Mouse (Mus musculus): ENCODE data around the gene Pold2.

Pold2 gene

GRCm38 (mm10) chr11:5877921-5878526, at the start of gene Pold2:
Pold2 (minus strand) TSS chr11:5878292.
- peak; percentile 98 for DNase-seq

DNA sequence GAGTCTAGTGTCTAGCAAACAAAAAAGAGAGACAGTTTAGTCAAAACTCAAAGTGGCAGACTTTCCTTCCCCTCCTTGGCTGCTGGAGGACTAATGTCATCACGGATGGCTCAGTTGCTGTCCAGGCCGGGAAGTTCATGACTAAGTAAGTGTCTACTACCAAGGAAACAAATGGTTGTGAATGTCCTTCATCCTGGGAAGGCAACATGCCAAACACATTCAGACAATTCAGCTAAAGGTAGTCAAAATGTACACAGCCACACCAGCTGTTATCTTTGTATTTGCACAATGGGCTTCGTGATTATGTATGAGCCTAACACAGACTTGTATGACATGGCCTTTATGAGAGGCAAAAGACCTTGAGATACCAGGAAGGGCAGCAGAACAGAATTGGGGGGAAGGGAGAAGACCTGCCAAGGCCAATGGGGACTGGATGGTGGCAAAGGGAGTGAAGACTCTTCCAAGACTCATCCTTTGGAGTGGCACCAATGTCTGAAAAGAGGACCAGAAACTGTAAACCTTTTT, 48.7 kb upstream of the Pold2 start:
- DNase-seq = no peak

- no peak for DNase-seq
Observed at GRCm38 (mm10) chr11:5924699-5925098, 46.6 kb upstream of the Pold2 start.

- DNase-seq = no peak
Observed at GRCm38 (mm10) chr11:5920323-5920960, 42.4 kb upstream of the Pold2 start.

- no peak for DNase-seq
Observed at GRCm38 (mm10) chr11:5919606-5920005, 41.5 kb upstream of the Pold2 start.

GRCm38 (mm10) chr11:5918111-5918510, 40.0 kb upstream of the Pold2 start:
- no peak for DNase-seq

DNA sequence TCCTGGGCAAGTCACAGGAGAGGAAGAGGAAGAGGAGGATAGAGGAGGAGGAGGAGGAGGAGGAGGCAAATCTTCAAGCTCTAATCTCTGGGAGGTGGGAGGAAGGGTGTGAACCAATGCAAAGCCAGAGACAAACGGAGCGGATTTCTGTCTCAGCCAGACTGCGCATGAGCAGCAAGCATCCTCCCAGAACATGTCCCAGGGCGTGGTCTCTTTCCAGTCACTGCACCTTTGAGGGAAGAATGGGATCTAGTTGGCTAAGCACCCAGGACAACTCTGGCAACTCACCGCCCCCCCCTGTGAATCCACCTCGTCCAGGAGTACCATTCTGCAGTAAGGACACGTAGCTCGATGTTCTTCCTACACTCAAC, 38.1 kb upstream of the Pold2 start:
- DNase-seq = no peak

DNA sequence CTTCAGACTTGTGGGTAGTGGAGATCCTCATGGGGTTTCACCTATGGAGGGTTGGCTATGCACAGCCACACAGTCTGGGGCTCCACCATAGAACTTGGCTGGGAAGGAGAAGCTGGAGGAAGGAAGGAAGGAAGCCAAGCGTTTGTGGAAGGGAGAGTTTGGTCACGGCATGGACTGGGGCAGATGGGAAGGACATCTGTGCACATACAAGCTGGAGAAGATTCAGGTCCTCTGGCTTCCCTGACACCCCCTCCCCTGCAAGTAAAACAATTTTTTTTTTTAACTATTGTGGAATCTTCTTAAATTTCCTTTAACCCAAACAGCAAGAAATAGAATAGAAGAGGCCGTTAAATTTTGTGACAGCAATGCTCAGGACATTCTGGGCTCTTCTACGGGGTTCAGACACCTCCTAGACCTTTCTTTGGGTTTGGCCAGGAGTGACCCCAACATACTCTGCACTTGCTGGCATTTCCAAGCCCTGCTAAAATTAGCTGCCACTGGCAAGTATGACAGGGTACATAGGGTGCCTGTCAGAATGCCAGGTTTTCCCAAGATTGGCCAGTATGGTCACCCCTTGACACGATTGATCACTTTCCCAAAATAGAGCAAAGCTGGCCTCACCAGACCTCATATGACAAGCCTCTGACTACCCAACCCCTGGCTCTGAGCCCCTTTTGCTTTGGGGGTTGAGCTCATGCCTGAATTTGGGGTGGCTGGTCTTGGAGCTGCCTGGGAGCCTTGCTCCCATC, 37.5 kb upstream of the Pold2 start:
- DNase-seq = no peak

GRCm38 (mm10) chr11:5914940-5915339, 36.8 kb upstream of the Pold2 start:
- no peak for DNase-seq

DNA sequence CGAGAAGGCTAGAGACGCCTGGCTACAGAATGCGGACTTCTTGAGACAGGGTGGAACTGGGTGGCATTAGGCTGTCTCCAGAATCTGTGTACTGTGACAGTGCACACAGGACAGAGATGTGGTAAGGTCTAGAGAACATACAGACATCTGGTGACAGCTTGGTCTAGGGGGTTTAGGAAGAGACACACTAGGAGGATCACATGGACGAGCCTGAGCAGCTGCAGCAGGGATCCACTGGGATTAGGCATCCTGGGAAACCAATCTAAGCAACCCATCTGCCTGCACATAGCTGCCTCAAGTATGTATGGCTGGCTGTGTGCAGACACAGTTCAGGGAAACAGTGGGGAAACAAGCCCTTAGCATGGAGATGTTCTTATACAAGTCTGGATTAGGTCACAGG, 35.8 kb upstream of the Pold2 start:
- DNase-seq = no peak

GRCm38 (mm10) chr11:5913256-5913655, 35.2 kb upstream of the Pold2 start:
- DNase-seq = no peak

- DNase-seq = peak; percentile 74
Observed at GRCm38 (mm10) chr11:5912635-5913034, 34.5 kb upstream of the Pold2 start.

DNA sequence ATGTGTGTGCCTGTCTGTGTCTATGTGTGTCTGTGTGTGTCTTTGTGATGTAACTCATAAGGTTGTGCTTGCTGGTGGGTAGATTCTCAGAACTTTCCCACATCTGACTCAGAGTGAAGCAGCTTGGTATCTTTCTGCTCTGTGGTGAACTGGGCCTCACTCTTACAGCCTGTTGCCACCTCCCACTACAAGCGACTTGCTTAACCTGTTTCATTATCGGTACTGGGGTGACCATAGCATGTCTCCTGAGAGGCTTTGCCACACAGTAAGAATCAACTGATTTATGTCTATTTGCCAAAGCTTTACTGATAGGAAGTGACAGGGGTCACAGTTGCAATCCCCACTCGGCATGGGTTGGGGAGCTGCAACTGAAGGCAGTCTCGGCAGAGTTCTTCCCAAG, 30.6 kb upstream of the Pold2 start:
- DNase-seq = no peak

- no peak for DNase-seq
Observed at GRCm38 (mm10) chr11:5907096-5907495, 29.0 kb upstream of the Pold2 start.

- no peak for DNase-seq
Observed at GRCm38 (mm10) chr11:5905778-5906518, 27.9 kb upstream of the Pold2 start.

DNA sequence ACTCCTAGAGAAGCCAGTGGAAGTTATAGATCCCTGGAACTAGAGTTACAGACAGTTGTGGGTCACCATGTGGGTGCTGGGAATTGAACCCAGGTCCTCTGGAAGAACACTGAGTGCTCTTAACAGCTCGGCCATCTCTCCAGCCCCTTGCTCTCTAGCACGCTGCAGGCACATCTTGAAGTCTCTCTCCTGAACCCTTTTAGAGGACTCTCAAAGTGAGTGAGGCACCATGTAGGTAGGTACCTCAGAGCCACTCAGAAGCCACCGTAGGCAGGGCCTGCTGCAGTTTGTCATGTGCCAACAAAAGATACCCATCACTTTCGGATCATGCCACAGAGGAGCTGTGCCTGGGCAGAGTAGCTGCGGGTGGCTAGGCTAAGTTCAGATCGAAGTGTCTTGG, 26.8 kb upstream of the Pold2 start:
- no peak for DNase-seq

GRCm38 (mm10) chr11:5904357-5904756, 26.3 kb upstream of the Pold2 start:
- no peak for DNase-seq

DNA sequence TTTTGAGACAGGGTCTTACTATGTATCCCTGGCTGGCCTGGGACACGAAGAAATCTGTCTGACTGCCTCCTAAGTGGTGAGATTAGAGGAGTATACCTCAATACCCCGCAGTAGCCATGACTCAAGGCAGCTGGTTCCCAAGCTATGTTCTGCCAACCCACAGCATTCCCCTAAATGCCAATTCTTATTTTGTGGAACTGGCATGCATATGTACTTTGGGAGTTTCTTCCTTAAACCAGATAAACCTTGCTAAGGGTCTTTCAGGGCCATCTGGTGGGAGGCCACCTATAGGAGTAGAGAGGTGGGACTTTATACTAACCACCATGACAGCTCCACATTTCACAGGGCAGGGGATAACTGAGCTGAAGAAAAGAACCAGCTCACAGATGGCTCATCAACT, 25.8 kb upstream of the Pold2 start:
- DNase-seq = no peak

GRCm38 (mm10) chr11:5902390-5902789, 24.3 kb upstream of the Pold2 start:
- DNase-seq = no peak

DNA sequence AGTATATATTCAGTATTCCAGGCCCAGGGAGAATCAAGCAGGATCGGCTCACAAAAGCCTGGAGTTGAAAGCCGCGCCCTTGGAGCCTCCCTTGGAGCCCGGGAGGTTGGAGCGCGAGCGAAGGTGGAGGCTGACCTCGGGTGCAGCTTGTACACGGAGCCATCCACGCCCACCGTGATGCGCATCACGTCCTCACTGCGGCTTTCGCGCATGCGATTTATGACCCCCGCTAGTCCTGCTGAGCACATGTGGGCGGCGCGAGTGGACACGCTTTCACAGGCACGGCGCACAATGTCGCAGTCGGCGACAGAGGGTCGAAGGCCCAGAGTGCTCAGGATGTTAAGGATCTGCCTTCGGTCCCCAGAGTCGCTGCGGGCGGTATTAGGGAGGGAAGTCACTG, 23.9 kb upstream of the Pold2 start:
- DNase-seq = peak; percentile 60

GRCm38 (mm10) chr11:5901320-5901719, 23.2 kb upstream of the Pold2 start:
- DNase-seq = no peak

GRCm38 (mm10) chr11:5899286-5899685, 21.2 kb upstream of the Pold2 start:
- DNase-seq = no peak

DNA sequence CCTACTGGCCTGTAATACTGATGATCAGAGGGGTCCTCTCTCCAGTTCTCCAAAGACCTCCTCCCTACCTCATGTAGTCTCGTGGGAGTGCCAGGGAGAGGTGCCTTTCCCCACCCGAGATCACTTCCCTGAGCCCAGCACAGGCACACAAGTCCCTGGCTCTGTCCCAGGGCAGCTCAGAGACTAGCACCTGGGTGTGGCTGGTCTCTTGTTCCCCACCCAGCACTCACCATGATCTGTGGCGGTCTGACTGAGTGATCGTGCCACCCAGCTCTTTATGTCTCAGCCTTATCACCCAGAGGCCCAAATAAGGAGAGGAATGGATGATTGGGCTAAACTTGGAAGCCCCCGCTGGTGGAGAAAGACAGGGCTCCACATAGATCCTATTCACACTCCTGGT, 20.4 kb upstream of the Pold2 start, which contains the start of gene Myl7:
Myl7 (minus strand) TSS at position 252 of the 400 bp plus-strand sequence.
- DNase-seq = no peak

All from right cerebral cortex, postnatal 14 days (tissue).